Mouse (Mus musculus): Measurements from ENCODE around the gene Car11. TPM values are rescaled to one million over a fixed set of nuclear protein-coding genes. Genes with fewer than 3 reads are reported as not detected.

The Car11 gene
- polyA plus RNA-seq, 1 experiment from 2014 or later, result 4.9 TPM

DNA sequence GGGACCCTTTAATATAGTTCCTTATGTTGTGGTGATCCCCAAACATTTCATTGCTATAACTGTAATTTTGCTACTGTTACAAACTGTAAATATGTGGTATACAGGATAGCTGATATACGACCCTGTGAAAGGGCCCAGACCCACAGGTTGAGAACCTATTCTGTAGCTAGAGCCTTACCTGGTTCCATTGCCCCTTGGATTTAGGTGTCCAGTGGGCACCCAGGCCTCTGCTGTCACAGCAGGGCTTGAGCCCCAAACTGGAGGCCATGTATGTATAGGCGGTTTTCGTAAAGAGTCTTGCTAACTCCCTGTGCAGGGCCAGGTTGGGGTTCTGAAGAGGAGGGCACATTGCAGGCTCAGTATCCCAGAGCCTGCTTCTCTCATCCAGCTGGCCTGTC is 16.8 kb downstream of the Car11 start:
- Histone ChIP-seq H3K36me3 (peaks cover 51% of the 10 kb centered on the region), H3K27ac (peak overlapping the region; percentile 94; the same call in 1 of the 2 replicates)
- WGBS, result 96% methylated on average over 3 of the region's 3 CpGs

DNA sequence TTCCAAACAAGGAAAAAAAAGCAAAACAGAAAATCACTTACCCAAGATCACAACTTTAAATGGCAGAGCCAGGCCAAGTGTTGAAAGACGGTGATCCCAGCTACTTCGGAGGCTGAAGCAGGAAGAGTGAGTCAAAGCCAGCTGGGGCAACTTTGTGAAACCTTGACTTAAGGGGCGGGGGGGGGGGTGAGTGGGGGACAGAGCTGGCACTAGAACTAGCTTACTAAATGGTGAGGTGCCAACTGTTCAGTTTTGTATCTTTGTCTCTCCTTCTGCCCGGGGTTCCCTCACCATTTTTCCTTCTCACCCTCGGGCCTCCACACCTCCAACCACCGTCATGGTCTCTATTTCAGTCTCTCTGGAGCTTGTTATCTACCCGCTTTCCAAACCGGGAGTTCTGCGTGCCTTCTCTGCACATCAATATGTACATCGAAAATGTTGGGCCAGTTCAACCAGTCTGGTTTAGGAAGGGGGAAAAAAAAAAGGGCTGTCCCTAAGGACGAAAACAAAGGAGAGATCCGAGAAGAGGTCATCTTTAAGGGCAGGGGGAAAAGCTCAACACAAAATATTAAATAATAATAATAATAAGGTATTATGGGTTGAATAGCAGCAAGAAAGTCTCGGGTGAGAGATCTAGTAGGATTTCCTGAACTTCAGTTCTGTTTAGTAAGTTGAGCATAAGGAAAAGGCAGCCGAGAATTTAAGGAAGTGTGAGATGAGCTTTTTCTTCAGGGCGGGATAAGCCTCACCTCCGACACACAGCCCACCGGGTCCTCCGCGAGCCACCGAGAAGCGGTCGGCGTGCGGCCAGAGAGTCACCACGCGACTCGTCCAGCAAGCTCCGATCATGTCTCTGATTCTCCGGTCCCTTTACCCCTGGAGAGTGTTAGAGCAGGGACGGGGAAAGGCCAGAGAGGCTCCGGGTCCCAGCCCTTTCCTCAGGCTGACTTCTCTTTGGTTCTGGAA is 17.6 kb downstream of the Car11 start:
- Histone ChIP-seq H3K4me1 (peaks cover 63% of the 10 kb centered on the region), H3K27ac (peak overlapping the region; percentile 94), H3K27me3 (ENCODE audit: low read depth, poor library complexity, severe bottlenecking) (no peaks in the 10 kb centered on the region), H3K4me3 (peak overlapping the region; percentile 74), H3K36me3 (peaks cover 51% of the 10 kb centered on the region), H3K9me3 (replicated peaks) (no peaks in the 10 kb centered on the region)
- 12% methylated on average over 31 of the region's 31 CpGs for WGBS
- DNase-seq (ENCODE audit: low spot score), result no peak

More for the DNA sequence above, 16.8 kb downstream of the Car11 start:
- H3K9me3 ChIP-seq (replicated peaks), result no peaks in the 10 kb centered on the region
- H3K4me1 ChIP-seq, result peaks cover 57% of the 10 kb centered on the region
- H3K27me3 ChIP-seq (ENCODE audit: low read depth, poor library complexity, severe bottlenecking), result no peaks in the 10 kb centered on the region
- DNase-seq (ENCODE audit: low spot score), result no peak
- H3K4me3 ChIP-seq, result peak overlapping the region; percentile 74

DNA sequence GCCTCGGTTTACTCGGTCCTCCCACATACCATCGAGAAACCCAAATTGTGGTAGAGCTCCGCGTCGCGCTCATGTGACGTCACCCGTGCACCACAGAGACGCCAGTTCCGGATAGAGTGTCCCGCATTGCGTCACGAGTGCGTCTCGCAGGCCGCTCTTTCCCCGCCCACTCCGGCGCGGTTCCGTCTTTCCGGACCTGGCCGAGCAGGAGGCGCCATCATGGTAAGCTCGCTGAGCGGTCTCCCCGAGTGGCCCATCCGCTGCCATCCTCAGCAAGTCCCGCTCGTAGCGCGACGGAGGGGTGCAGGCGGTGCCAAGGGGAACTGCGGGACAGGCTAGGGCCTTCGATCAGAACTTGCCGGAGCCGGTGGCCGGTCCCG is 18.3 kb downstream of the Car11 start, which contains the start of gene Sphk2:
Gene Sphk2, minus strand, starts transcription at position 85 of the 380 bp plus-strand sequence.
- Histone ChIP-seq H3K27ac (peak within 1 kb of the TSS; percentile 94), H3K27me3 (ENCODE audit: low read depth, poor library complexity, severe bottlenecking) (no peaks in the 10 kb centered on the region), H3K36me3 (peaks cover 51% of the 10 kb centered on the region), H3K4me3 (peak within 1 kb of the TSS; percentile 74), H3K4me1 (peaks cover 65% of the 10 kb centered on the region), H3K9me3 (replicated peaks) (no peaks in the 10 kb centered on the region)
- under 1% methylated on average over 41 of the region's 41 CpGs for WGBS
- peak; percentile 100 for DNase-seq (ENCODE audit: low spot score)

DNA sequence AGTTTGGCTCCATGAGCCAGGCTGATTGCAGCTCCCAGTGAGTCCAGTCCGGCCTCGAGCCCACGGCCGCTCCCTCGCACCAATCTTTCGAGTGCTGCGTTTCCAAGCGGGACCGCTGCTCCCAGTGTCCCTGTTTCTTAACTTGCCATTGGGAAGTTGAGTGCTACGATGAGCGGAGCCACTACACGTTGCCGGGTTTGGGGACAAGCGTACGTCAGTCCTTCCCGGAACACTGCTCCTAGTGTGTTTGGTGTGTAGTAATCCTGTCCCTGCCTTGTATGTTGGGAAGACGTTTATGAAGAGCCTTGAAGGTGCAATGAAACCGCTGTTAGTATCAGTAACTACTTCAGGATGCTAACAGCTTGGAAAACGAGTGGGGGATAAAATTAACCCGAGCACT is 18.7 kb downstream of the Car11 start:
- DNase-seq (ENCODE audit: low spot score), result no peak
- H3K4me3 ChIP-seq, result peak overlapping the region; percentile 74
- under 1% methylated on average over 20 of the region's 20 CpGs for WGBS
- H3K27ac ChIP-seq, result peak overlapping the region; percentile 94
- H3K4me1 ChIP-seq, result peaks cover 65% of the 10 kb centered on the region
- peaks cover 51% of the 10 kb centered on the region for H3K36me3 ChIP-seq
- H3K27me3 ChIP-seq (ENCODE audit: low read depth, poor library complexity, severe bottlenecking), result no peaks in the 10 kb centered on the region
- no peaks in the 10 kb centered on the region for H3K9me3 ChIP-seq (replicated peaks)

DNA sequence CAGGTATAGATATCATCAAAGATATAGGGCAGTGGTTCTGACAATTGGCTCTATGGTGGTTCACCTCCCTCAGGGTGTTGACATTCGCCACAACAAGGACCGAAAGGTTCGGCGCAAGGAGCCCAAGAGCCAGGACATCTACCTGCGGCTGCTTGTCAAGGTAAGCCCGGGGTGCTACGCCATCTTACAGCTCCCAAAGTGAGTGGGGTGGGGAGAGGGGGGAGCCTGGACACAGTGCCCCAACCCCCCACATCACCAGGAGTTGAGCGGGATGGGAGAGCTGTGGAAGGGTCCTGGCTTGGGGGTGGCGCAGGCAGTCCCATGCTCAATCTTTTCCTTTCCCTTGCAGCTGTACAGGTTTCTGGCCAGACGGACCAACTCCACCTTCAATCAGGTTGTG is 19.5 kb downstream of the Car11 start:
- 82% methylated on average over 10 of the region's 10 CpGs for WGBS
- H3K36me3 ChIP-seq, result peaks cover 55% of the 10 kb centered on the region

DNA sequence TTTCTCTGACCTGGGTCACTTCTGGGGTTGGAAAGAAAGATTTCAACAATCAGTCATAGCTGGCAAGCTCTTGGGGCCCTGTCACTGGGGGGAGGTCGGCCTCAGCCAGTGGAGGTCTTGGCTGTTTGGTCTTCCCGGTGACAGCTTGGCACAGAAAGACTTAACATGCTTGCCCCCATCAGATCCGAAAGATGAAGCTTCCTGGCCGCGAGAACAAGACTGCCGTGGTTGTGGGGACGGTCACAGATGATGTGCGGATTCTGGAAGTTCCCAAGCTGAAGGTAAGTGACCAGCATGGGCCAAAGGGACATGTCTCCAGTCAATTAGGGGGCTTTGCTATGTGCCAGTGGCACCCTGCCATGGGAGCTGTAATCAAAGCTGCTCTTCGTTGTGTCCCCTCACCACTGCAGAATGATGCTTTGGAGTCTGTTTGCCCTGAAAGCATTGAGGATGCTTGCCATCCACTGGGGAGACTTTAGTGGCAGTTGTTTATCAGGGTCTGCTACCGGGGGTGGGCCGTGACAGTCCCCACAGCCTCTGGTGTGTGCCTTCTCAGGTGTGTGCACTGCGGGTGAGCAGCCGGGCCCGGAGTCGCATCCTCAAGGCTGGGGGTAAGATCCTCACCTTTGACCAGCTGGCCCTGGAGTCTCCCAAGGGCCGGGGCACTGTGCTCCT is 20.2 kb downstream of the Car11 start:
- no peak for DNase-seq (ENCODE audit: low spot score)
- Histone ChIP-seq H3K36me3 (peaks cover 62% of the 10 kb centered on the region), H3K27ac (no peak overlapping the region), H3K9me3 (replicated peaks) (no peaks in the 10 kb centered on the region), H3K4me1 (peaks cover 54% of the 10 kb centered on the region), H3K27me3 (ENCODE audit: low read depth, poor library complexity, severe bottlenecking) (no peaks in the 10 kb centered on the region), H3K4me3 (peak overlapping the region; percentile 74)
- WGBS, result 93% methylated on average over 16 of the region's 16 CpGs

More for the DNA sequence above, 19.5 kb downstream of the Car11 start:
- Histone ChIP-seq H3K4me3 (peak overlapping the region; percentile 74), H3K9me3 (replicated peaks) (no peaks in the 10 kb centered on the region), H3K27me3 (ENCODE audit: low read depth, poor library complexity, severe bottlenecking) (no peaks in the 10 kb centered on the region), H3K27ac (peak overlapping the region; percentile 94), H3K4me1 (peaks cover 61% of the 10 kb centered on the region)
- no peak for DNase-seq (ENCODE audit: low spot score)

DNA sequence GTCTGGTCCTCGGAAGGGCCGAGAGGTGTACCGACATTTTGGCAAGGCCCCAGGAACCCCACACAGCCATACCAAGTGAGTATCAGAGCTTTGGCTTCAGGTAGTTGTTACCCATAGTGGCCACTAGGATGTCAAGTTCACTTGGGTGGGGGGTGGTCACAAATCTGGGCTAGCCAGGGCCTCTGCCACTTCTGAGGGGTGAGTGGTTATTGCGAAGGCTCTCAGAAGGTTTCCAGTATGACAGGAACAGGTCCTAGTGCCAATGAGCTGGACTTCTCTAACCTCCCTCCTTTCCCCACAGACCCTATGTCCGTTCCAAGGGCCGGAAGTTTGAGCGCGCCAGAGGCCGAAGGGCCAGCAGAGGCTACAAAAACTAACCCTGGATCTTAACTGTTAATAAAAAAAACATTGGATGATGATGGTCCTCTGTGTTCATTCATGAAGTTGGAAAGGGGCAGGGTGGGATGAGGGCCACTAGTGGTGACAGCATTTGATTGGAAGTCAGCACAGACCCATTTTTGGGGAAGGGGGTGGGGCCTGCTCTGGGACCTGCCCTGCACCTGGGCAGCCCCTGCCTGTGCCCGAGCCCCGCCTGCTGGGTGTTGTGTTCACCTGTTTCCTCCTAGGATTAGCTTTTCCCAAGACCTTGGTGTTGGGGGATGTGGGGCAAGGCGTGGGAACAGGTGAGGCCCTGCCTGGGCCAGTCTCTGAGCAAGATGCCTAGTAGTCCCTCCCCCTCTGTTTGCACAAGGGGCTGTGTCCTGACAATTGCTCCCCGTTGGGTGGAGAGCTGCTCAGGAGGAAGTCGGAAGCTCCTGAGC is 21.0 kb downstream of the Car11 start, which contains the start of gene Fam83e:
Gene Fam83e, plus strand, starts transcription at position 800 of the 821 bp plus-strand sequence.
- Histone ChIP-seq H3K4me1 (peaks cover 46% of the 10 kb centered on the region), H3K4me3 (peak within 1 kb of the TSS; percentile 74; the same call in 1 of the 2 replicates), H3K27me3 (ENCODE audit: low read depth, poor library complexity, severe bottlenecking) (no peaks in the 10 kb centered on the region), H3K9me3 (replicated peaks) (no peaks in the 10 kb centered on the region), H3K36me3 (peaks cover 70% of the 10 kb centered on the region), H3K27ac (peak within 1 kb of the TSS; percentile 19; the same call in 1 of the 2 replicates)
- 84% methylated on average over 14 of the region's 14 CpGs for WGBS
- no peak for DNase-seq (ENCODE audit: low spot score)

DNA sequence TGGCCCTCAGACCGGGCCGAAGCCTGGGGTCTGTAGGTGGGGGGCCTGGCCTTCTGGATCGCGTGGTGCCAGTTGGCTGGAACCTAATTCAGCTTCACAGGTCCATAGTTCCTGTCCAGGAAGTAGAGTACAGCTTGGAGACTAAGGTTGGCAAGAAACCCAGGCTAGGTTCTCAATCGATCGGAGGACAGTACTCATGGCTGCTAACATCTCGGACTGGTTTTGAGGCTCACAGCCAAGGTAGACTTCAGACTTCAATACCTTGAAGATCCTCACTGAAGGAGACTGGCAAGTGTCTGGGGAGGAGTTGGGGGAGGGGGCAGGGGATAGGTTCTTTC is 21.6 kb downstream of the Car11 start:
- WGBS, result 82% methylated on average over 7 of the region's 7 CpGs
- no peaks in the 10 kb centered on the region for H3K9me3 ChIP-seq (replicated peaks)
- no peak overlapping the region for H3K4me3 ChIP-seq
- no peak for DNase-seq (ENCODE audit: low spot score)
- H3K4me1 ChIP-seq, result peaks cover 41% of the 10 kb centered on the region
- H3K36me3 ChIP-seq, result peaks cover 76% of the 10 kb centered on the region
- no peaks in the 10 kb centered on the region for H3K27me3 ChIP-seq (ENCODE audit: low read depth, poor library complexity, severe bottlenecking)
- H3K27ac ChIP-seq, result no peak overlapping the region

DNA sequence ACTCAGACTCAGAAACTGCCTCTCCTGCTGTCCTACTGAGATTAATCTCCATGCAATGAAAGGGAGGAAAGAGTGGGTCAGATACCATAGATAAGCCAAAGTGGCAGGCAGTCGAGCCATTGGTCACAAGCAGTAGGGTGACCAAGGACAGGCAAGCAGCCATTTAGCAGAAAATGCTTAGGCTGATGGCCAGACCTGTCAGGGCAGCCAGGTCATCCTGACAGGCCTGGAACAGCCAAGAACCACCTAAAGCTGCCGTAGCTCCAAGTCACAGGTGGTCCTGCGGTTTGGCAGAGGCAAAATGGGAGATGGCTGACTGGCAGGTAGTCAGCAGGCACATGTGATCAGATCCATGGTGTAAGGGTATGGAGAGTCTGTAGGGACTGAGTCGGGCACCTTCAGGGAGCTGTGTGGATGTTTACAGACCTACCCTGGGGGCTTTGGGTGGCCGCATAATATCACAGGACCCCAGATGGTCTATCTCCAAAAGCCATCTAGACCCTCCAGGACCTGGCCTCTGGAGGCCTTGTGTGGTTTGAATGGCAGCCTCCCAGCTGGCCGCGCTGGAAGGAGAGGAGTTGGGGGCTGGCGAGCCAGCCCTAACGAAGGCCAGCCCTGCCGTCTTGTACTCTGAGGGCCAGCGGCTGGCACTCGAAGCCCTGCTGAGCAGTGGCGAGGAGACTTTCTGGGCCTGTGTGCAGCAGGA is 22.2 kb downstream of the Car11 start:
- Histone ChIP-seq H3K36me3 (peaks cover 82% of the 10 kb centered on the region), H3K4me3 (peak overlapping the region; percentile 10; the same call in 1 of the 2 replicates), H3K27ac (peak overlapping the region; percentile 19; the same call in 1 of the 2 replicates), H3K27me3 (ENCODE audit: low read depth, poor library complexity, severe bottlenecking) (no peaks in the 10 kb centered on the region), H3K4me1 (peaks cover 35% of the 10 kb centered on the region), H3K9me3 (replicated peaks) (no peaks in the 10 kb centered on the region)
- no peak for DNase-seq (ENCODE audit: low spot score)
- 66% methylated on average over 13 of the region's 13 CpGs for WGBS

DNA sequence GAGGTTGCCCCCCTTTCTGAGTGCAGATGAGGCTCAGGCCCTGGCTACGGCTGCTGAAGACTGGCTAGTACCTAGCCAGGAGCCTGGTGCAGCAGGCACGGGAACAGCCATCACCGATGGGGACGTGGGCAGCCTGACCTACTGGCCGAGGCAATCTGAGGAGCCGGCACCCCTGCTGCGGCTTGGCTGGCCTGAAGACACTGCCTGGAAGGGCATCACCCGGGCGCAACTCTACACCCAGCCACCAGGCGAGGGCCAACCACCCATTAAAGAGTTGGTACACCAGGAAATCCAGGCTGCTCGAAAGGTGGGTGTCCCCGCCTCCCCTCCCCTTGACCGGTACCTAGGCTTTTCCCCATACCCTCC is 22.7 kb downstream of the Car11 start:
- Histone ChIP-seq H3K4me1 (peaks cover 30% of the 10 kb centered on the region), H3K27ac (peak overlapping the region; percentile 19; the same call in 1 of the 2 replicates), H3K36me3 (peaks cover 87% of the 10 kb centered on the region), H3K9me3 (replicated peaks) (no peaks in the 10 kb centered on the region), H3K4me3 (peak overlapping the region; percentile 10; the same call in 1 of the 2 replicates), H3K27me3 (ENCODE audit: low read depth, poor library complexity, severe bottlenecking) (no peaks in the 10 kb centered on the region)
- no peak for DNase-seq (ENCODE audit: low spot score)
- 75% methylated on average over 13 of the region's 13 CpGs for WGBS

DNA sequence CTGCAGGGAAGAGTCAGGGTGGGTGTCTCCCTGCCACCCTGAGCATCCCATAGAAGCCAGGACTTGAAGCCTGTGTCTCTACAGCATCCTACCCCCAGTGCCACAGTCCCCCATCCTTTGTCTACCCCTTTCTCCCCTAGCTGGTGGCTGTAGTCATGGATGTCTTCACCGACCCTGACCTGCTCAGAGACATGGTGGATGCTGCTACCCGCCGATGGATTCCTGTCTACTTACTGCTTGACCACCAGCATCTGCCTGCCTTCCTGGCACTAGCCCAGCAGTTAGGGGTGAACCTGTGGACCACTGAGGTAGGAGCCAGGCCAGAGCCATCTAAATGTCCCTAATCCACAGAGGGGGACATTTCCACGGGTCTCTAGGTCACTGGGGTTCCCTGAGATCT is 23.7 kb downstream of the Car11 start:
- H3K36me3 ChIP-seq, result peaks cover 97% of the 10 kb centered on the region
- H3K4me3 ChIP-seq, result no peak overlapping the region
- no peak overlapping the region for H3K27ac ChIP-seq
- WGBS, result 88% methylated on average over 4 of the region's 4 CpGs
- H3K27me3 ChIP-seq (ENCODE audit: low read depth, poor library complexity, severe bottlenecking), result no peaks in the 10 kb centered on the region
- H3K9me3 ChIP-seq (replicated peaks), result no peaks in the 10 kb centered on the region
- no peak for DNase-seq (ENCODE audit: low spot score)
- H3K4me1 ChIP-seq, result peaks cover 30% of the 10 kb centered on the region

DNA sequence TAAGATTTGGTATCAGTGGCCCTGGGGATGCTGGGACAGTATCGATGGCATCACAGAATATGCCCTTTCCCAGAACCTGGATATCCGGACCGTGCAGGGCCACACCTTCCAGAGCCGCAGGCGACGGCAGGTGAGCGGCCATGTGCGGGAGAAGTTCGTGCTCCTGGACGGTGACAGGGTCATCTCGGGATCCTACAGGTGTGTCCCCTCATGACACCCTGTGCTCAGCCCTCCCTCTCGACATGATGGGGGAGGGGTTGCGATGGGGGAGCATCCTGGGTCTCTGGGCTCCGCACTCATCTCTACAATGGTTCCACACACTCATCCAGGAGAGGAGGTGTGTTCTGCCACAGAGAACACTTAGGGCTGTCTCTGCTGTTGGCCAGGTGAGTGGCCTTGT is 24.1 kb downstream of the Car11 start:
- peaks cover 100% of the 10 kb centered on the region for H3K36me3 ChIP-seq
- H3K27ac ChIP-seq, result no peak overlapping the region
- H3K4me3 ChIP-seq, result no peak overlapping the region
- H3K4me1 ChIP-seq, result peaks cover 29% of the 10 kb centered on the region
- H3K27me3 ChIP-seq (ENCODE audit: low read depth, poor library complexity, severe bottlenecking), result no peaks in the 10 kb centered on the region
- no peak for DNase-seq (ENCODE audit: low spot score)
- 93% methylated on average over 14 of the region's 14 CpGs for WGBS
- no peaks in the 10 kb centered on the region for H3K9me3 ChIP-seq (replicated peaks)

Measured in limb, embryonic 10.5 days (tissue).